Mouse (Mus musculus) kidney, postnatal 4 days (tissue): ENCODE measurements around the gene Gm20594.

Experiments
- DNase-seq, 2 experiments: peaks; one replicate each; pipeline ENCODE4 v3.0.0; 2021; ENCODE audit warnings: mixed read lengths in 2 of 2

Gene Gm20594

GRCm38 (mm10) chr6:79817616-79818015 is at the start of gene Gm20594:
Gene Gm20594 (plus strand): TSS chr6:79817916.
- DNase-seq: no peak

GRCm38 (mm10) chr6:79818114-79818513 is 398 bp downstream of the Gm20594 start:
- no peak for DNase-seq

GRCm38 (mm10) chr6:79833845-79834244 is 16.1 kb downstream of the Gm20594 start:
- no peak for DNase-seq

- no peak for DNase-seq
These were observed 29.1 kb downstream of the Gm20594 start for GRCm38 (mm10) chr6:79846829-79847228.
